Mouse (Mus musculus) thymus, postnatal 36 days (tissue): ENCODE measurements at regions not wholly inside any gene's neighbourhood (a gene's known extent, or its start where the extent isn't known, plus 50 kb on each side); places are given as distances from the start of the nearest gene placed in this dataset.

Experiments used
- DNase-seq, 2 experiments: peaks; one replicate each; pipeline ENCODE4 v3.0.0; 2022; ENCODE audit warnings: mixed read lengths in 2 of 2

GRCm38 (mm10) chr1:193447647-193448046 lies 77.5 kb upstream of the Camk1g start:
- DNase-seq = no peak

GRCm38 (mm10) chr1:193443964-193444676 lies 74.0 kb upstream of the Camk1g start:
- DNase-seq = no peak

GRCm38 (mm10) chr1:193440512-193440911 lies 70.4 kb upstream of the Camk1g start:
- DNase-seq = peak; percentile 23 to 26

GRCm38 (mm10) chr1:193434281-193434680 lies 64.2 kb upstream of the Camk1g start:
- no peak for DNase-seq

- DNase-seq = no peak
These were observed 63.5 kb upstream of the Camk1g start for GRCm38 (mm10) chr1:193433493-193434021.

- DNase-seq = no peak
These were observed 60.1 kb upstream of the Camk1g start for GRCm38 (mm10) chr1:193430231-193430630.

GRCm38 (mm10) chr1:193423653-193424075 lies 53.6 kb upstream of the Camk1g start:
- no peak for DNase-seq

- DNase-seq = no peak
These were observed 52.8 kb upstream of the Camk1g start for GRCm38 (mm10) chr1:193422886-193423285.

GRCm38 (mm10) chr1:193421820-193422219 lies 51.7 kb upstream of the Camk1g start:
- DNase-seq = no peak

- DNase-seq = no peak
These were observed 51.3 kb upstream of the Camk1g start for GRCm38 (mm10) chr1:193421414-193421813.
